Mouse (Mus musculus): ENCODE measurements at regions not wholly inside any gene's neighbourhood (a gene's known extent, or its start where the extent isn't known, plus 50 kb on each side); places are given as distances from the start of the nearest gene placed in this dataset.

DNA sequence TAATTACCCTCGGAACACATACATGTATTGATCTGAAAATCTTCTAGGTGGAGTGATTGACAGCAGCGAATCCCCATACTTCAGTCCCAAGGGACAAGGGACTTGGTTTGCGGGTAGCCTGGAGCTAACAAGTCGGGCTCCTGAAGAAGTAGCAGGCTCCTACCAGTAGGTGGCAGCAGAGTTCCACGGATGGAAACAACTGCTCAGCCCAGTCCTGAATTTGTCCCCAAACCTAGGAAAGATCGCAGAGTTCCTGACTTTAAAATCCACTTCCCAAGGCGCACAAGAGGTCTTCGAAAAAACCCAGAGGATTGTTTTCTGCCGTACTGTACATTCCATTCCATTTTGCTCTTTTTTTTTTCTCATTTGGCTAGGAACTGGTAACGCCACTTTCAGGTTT lies 169.4 kb downstream of the Arrdc4 start:
- DNase-seq (ENCODE audit: extremely low read depth, low read depth, low spot score) = peak; percentile 5

- no peak for DNase-seq (ENCODE audit: extremely low read depth, low read depth, low spot score)
Measured at GRCm38 (mm10) chr7:68579216-68579615, 169.8 kb downstream of the Arrdc4 start.

- no peak for DNase-seq (ENCODE audit: extremely low read depth, low read depth, low spot score)
Measured at GRCm38 (mm10) chr7:68571315-68571714, 177.7 kb downstream of the Arrdc4 start.

DNA sequence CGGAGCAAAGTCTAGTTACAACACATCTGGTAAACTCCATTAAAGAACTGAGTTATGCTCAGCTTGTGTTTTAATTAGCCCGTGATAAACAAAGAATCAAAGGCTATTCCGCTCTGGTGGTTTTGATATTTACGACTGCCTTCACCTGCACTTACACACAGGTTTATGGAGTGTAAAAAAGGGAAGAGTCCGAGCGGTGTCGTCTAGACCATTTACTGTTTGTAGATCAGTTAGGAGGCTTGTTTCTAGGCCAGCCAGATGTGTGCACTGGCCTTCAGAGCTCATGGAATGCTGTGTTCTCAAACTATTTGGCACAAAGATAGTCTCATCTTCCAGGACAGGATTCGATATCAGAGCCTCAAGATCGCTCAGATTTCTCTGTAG lies 180.9 kb downstream of the Arrdc4 start:
- no peak for DNase-seq (ENCODE audit: extremely low read depth, low read depth, low spot score)

- DNase-seq (ENCODE audit: extremely low read depth, low read depth, low spot score) = no peak
Measured at GRCm38 (mm10) chr7:68567452-68568126, 181.5 kb downstream of the Arrdc4 start.

DNA sequence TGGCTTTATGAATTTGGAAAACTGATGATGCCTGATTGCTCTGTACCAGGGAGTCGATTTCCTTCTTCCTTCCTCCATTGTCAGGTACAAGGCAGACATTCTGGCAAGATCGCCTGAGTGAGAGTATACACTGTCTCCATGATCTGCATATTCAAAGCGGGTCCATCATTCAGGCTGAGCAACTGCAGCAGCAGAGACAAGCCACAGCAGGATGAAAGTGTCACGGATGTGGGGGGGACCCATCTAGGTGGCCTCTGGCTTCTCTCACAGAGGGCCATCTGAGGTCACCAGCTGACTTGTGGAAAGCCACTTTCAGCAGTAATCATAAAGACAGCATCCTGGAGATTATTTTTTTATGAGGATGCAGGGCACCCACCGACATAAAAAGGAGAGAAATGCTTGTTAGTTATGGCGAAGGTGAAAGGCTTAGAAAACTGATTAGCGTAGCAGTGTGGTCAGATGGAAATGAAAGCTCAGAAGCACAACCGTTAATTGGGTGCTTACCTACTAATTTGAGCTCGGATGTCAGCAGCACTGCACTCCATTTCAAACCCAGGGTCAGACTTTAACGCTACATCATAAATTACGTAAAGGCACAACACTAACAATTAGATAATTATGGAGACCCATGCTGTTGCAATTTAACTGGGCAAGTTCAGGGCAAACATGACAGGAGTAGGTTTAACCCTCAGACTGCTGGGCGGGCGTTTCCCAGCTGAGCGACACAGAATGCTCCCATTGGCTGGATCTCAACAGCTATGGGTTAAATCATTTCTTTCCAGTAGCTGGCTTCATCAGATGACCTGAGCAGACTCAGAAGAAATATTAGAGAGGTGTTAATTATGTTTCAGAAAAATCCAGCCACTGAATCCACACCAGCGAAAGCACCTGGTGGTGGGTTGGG lies 189.3 kb downstream of the Arrdc4 start:
- no peak for DNase-seq (ENCODE audit: extremely low read depth, low read depth, low spot score)

DNA sequence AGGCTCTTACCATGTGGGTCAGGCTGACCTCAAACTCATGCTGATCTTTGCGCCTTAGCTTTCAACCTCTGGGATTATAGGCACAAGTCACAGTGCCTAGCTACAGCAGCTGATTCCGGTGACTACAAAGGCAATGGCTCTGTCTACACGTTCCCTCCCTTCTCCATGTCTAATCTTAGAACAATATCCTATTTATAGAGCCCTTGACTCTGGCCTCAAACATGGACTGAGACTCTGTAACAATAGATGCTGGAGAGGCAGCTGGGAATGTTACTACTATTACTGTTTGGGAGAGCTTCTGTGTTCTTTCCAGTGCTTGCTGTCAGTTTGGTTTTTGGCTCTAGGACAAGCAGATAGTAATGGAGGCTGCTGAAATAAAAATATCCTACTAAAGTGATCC lies 198.7 kb downstream of the Arrdc4 start:
- no peak for DNase-seq (ENCODE audit: extremely low read depth, low read depth, low spot score)

- DNase-seq (ENCODE audit: extremely low read depth, low read depth, low spot score) = no peak
Measured at GRCm38 (mm10) chr7:68548176-68548575, 200.9 kb downstream of the Arrdc4 start.

DNA sequence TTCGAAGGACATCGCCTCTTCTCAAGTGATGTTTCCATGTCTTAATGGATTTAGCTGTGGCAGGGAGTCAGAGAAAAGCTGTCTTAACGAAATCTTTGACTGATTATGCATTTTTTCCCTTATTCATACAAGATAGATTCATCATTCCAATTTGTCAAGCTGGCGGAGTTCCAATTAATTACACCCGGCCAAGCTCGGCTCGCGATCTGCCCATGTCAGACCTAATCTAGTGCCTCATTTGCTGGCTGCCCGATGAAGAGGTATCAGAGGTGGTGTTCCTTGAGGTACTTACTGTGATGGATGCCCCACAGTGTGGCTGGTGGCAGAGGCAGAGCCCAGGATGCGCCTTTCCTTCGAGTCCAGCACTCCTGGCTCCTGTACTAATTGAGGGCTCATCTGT lies 204.9 kb downstream of the Arrdc4 start:
- DNase-seq (ENCODE audit: extremely low read depth, low read depth, low spot score) = no peak

DNA sequence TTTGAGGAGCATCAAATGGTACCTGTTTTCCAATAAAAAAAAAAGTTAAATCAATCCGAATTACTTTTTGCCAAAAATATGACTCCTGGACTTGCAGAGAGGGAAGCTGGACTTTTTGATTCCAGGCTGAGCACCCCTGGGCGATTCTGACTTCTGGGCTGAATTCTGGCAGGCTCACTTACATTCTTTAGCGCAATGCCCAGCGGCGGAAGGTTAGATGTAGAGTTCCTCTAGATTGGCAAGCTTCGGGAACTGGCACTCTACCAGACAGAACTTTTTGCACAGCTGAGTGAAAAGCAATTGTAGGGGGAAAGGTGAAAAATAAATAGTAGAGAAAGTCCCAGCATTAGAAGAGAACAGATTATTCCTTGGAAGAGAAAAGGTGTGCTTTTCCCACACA lies 235.5 kb downstream of the Fam169b start:
- no peak for DNase-seq (ENCODE audit: extremely low read depth, low read depth, low spot score)

GRCm38 (mm10) chr7:68491143-68491810 lies 217.6 kb downstream of the Fam169b start:
- DNase-seq (ENCODE audit: extremely low read depth, low read depth, low spot score) = no peak

DNA sequence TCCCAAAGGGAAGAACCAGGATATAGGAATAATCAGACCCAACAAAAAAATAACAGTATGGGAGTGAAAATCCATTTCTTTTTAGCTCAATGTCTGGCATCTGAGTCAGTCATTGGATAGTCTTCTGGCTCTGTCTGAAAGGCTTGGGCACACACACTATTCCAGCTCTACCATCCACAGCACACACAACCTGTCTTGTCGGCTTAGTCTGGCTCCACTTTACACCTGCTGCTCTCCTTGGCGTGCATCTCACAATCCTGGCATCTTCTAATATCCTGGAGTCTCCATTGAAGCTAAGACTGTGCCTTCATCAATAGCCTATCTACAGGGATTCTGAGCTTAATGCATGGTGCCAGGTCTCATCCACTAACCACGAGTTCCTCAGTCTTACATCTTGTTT lies 213.0 kb downstream of the Fam169b start:
- no peak for DNase-seq (ENCODE audit: extremely low read depth, low read depth, low spot score)

- DNase-seq (ENCODE audit: extremely low read depth, low read depth, low spot score) = no peak
Measured at GRCm38 (mm10) chr7:68482553-68482952, 208.9 kb downstream of the Fam169b start.

DNA sequence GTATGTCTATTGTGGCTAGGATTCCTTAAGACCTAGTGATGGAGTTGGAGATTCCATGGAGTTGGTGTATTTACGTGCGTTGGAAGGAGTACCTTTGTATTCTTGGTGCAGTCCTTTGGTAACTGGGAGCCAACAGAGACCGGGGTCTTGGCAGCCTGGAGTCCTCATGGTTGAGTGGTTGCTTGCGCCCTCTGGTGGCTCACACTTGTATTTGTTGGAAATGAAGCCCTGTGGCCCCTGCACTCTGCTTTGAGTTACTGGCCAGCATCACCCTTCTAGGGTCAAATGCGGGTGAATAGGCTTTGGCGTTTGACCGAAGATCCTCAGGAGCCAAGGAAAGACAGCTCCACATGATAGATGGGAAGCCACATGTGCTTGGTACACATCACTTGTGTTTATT lies 207.1 kb downstream of the Fam169b start:
- no peak for DNase-seq (ENCODE audit: extremely low read depth, low read depth, low spot score)

DNA sequence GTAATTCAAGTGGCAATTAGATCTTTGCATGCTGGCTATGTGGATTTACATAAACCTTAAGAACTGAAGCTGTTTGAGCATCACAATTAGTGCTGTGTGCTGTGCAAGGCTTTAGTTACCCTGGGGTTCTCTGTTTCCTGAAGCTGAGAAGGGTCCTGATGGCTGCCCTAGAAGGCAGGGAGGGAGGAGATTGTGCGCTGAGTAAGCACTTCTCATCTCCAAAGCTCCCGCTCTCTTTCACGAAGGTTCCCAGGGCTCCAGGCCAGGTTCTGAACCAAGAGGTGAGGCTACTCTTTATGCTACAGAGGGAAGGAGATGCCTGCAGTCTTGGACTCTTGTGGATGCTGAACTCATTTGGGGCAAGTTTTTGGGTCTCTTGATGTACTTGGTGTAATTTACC lies 206.7 kb downstream of the Fam169b start:
- DNase-seq (ENCODE audit: extremely low read depth, low read depth, low spot score) = no peak

GRCm38 (mm10) chr7:68478044-68478443 lies 204.4 kb downstream of the Fam169b start:
- DNase-seq (ENCODE audit: extremely low read depth, low read depth, low spot score) = no peak

DNA sequence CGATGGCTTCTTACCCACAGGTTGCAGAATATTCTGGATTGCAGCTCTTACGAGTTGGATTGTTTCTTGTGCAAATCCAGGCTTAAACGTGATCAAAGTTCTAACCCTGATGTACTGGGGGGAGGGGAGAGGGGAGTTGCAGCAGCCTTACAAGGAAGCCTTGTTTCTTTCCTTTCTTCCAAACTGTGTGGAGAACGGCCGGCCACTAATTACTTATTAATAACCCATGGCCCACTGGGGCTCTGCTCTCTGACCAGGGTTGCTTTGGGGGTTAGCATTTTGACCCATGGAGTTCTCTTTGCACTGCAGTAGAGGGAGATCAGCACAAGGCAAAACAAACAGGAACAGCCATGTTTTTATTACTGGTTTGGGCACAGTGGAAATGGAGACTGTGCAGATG lies 199.2 kb downstream of the Fam169b start:
- DNase-seq (ENCODE audit: extremely low read depth, low read depth, low spot score) = no peak

DNA sequence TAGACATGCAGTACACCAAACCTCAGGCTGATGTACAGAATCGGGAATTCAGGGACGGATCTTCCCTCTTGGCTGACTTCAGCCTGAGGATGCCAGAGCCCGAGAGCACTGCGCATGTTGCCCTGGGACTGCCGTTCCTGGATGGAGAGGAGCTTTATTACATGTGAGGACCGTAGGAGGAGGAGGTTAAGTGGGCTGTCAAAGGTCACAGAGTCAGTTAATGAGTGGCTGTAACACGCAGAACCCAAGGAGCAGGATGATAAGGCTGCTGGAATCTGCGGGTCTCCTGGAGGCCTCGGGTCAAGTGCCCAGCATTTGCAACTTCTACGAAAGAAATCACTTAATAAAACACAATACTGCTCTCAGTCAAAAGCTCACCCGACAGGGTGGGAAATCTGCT lies 197.3 kb downstream of the Fam169b start:
- DNase-seq (ENCODE audit: extremely low read depth, low read depth, low spot score) = no peak

GRCm38 (mm10) chr7:68468574-68468973 lies 194.9 kb downstream of the Fam169b start:
- no peak for DNase-seq (ENCODE audit: extremely low read depth, low read depth, low spot score)

- no peak for DNase-seq (ENCODE audit: extremely low read depth, low read depth, low spot score)
Measured at GRCm38 (mm10) chr7:68457842-68458241, 184.2 kb downstream of the Fam169b start.

GRCm38 (mm10) chr7:68455451-68455850 lies 181.8 kb downstream of the Fam169b start:
- DNase-seq (ENCODE audit: extremely low read depth, low read depth, low spot score) = no peak

Measured in fat pad, adult 2 months (tissue).